Mouse (Mus musculus): ENCODE measurements around the gene Prpf31.

GRCm38 (mm10) chr7:3608668-3609067 is 21.1 kb upstream of the Prpf31 start:
- TF ChIP-seq CTCF (IDR thresholded peaks at IDR 0.05; ENCODE audit: low read depth): no peak
- TF ChIP-seq EP300 (optimal IDR thresholded peaks at IDR 0.05): no peak

Data from stomach, postnatal 0 days (tissue).